Mouse (Mus musculus) forebrain, embryonic 11.5 days (tissue): ENCODE measurements at regions not wholly inside any gene's neighbourhood (a gene's known extent, or its start where the extent isn't known, plus 50 kb on each side); places are given as distances from the start of the nearest gene placed in this dataset.

Experiments
- ATAC-seq: fragments of 200-750 bp; cut with Nextera tagmentation; replicated peaks from 2 replicates; pipeline ENCODE4 v1.8.0; 2017; ENCODE audit warnings: moderate TSS enrichment; ENCODE audit not compliant: low FRiP score
- DNase-seq: peaks from one replicate; pipeline ENCODE4 v3.0.0-alpha.2; 2017; ENCODE audit warnings: low spot score
- H3K27ac ChIP-seq: fragments of 300-500 bp; sonication (generic); 2 replicates; pipeline ENCODE4 v1.5.1; 2014; ENCODE audit warnings: low read depth, low read length
- H3K27me3 ChIP-seq: fragments of 300-500 bp; sonication (generic); 2 replicates; pipeline ENCODE4 v1.6.1; 2014; ENCODE audit warnings: mild to moderate bottlenecking, low read length, mixed read lengths; ENCODE audit not compliant: control insufficient read depth, insufficient read depth
- H3K36me3 ChIP-seq: fragments of 300-500 bp; sonication (generic); 2 replicates; pipeline ENCODE4 v1.6.1; 2014; ENCODE audit warnings: mild to moderate bottlenecking, low read length, moderate library complexity, mixed read lengths; ENCODE audit not compliant: control insufficient read depth, insufficient read depth
- H3K4me1 ChIP-seq: fragments of 300-500 bp; sonication (generic); replicated peaks from 2 replicates; pipeline ENCODE4 v1.6.1; 2014; ENCODE audit warnings: low read length, mixed read lengths; ENCODE audit not compliant: control insufficient read depth, insufficient read depth
- H3K4me2 ChIP-seq: fragments of 300-500 bp; sonication (generic); 2 replicates; pipeline ENCODE4 v1.6.1; 2014; ENCODE audit warnings: low read depth, mild to moderate bottlenecking, low read length, moderate library complexity, mixed read lengths; ENCODE audit not compliant: severe bottlenecking
- H3K4me3 ChIP-seq: fragments of 300-500 bp; sonication (generic); 2 replicates; pipeline ENCODE4 v1.5.1; 2014; ENCODE audit warnings: low read depth, low read length
- H3K9ac ChIP-seq: fragments of 300-500 bp; sonication (generic); 2 replicates; pipeline ENCODE4 v1.6.1; 2014; ENCODE audit warnings: low read length
- H3K9me3 ChIP-seq: fragments of 300-500 bp; sonication (generic); 2 replicates; pipeline ENCODE4 v1.6.1; 2016; ENCODE audit warnings: low read length, mixed read lengths; ENCODE audit not compliant: control insufficient read depth
- WGBS: fragments of 180-500 bp; shearing (Covaris S2); extraction: QIAGEN DNeasy Blood & Tissue Kit; methylation state at CpG from one replicate; pipeline ENCODE4 v1.1.7; 2014; 5-methylcytosine and 5-hydroxymethylcytosine counted together

DNA sequence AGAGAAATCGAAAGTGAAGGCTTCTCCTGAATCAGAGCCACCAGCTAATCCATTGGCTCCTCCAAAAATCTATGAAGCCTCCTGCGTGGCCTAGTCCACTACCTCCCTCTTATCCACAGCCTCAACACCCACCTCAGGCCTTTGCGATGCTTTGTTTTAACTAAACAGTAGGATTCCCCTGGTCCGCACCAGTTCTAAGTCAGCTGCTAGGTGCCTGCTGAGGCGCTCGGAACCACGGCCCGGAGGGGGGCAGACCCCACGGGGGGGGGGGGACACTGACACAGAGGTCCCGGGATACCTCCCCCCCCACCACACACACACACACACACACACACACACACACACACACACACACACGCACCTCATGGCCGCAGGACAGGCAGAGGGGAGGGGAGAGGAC is 89.2 kb upstream of the Plcl2 start:
- Histone ChIP-seq H3K36me3 (no peaks in the 10 kb centered on the region), H3K27me3 (no peaks in the 10 kb centered on the region), H3K4me1 (no peaks in the 10 kb centered on the region), H3K4me2 (no peak overlapping the region), H3K27ac (no peak overlapping the region), H3K9me3 (no peaks in the 10 kb centered on the region; the same call in 1 of the 2 replicates), H3K4me3 (no peak overlapping the region), H3K9ac (no peak overlapping the region)
- DNase-seq (no peak), ATAC-seq (peak; percentile 82)
- WGBS = 71% methylated on average over 9 of the region's 12 CpGs

DNA sequence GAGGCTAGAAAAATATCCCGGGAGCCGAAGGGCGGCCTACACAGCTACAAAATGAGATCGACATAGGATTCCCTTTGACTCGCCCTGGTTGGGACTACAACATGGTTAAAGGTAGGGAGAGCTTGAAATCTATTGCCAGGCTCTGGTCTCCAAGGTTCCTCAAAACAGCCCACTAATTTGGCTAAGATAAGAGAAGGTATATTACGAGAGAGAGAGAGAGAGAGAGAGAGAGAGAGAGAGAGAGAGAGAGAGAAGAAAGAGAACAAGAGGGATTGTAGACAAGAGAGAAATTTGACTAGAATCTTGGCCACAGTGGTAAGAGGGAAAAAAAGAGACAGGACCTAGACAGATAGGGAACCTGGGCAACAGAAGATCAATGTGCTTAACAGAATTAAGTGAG is 88.5 kb upstream of the Plcl2 start:
- Histone ChIP-seq H3K9me3 (no peaks in the 10 kb centered on the region; the same call in 1 of the 2 replicates), H3K9ac (no peak overlapping the region), H3K4me3 (no peak overlapping the region), H3K4me1 (no peaks in the 10 kb centered on the region), H3K27me3 (no peaks in the 10 kb centered on the region), H3K4me2 (no peak overlapping the region), H3K27ac (no peak overlapping the region), H3K36me3 (no peaks in the 10 kb centered on the region)
- DNase-seq (no peak), ATAC-seq (no peak)
- WGBS = 91% methylated on average over 6 of the region's 6 CpGs

DNA sequence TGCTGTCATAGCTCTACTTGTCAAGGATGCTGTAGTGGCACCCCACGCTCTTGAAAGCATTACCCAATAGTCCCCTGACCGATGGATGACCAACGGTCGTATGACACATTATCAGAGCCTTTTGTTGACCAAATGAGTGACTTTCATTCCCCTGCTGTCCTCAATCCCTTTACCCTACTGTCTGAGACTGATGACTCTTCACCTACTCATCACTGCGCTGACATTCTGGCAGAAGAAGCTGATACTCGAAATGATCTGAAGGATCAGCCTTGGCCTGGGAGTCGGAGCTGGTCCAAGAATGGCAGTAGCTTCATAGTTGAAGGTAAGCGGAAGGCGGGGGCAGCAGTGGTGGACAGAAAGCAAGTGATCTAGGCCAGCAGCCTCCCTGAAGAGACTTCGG is 87.7 kb upstream of the Plcl2 start:
- Histone ChIP-seq H3K4me2 (no peak overlapping the region), H3K4me3 (no peak overlapping the region), H3K4me1 (no peaks in the 10 kb centered on the region), H3K36me3 (no peaks in the 10 kb centered on the region), H3K9ac (no peak overlapping the region), H3K27ac (no peak overlapping the region), H3K9me3 (no peaks in the 10 kb centered on the region; the same call in 1 of the 2 replicates), H3K27me3 (no peaks in the 10 kb centered on the region)
- ATAC-seq = no peak
- no peak for DNase-seq
- 93% methylated on average over 10 of the region's 10 CpGs for WGBS

DNA sequence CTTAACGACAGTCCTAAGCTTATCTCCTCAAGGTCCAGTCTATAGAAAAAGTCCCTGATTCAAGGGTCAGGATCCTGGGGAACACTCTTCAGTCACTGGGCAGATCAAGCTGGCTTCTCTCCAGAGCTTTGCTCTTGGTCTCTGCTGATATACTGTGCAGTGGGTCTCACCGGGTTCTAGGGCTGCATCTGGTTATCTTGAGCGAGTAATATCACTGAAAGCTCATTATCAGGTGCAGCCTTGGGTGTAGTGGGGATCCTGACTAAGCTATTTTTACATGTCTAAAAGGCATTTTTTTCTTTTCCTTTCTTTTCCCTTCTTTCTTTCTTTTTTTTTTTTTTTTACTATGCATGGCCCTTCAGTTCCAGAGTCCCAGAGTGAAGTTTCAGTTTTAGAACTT is 84.1 kb upstream of the Plcl2 start:
- no peaks in the 10 kb centered on the region for H3K27me3 ChIP-seq
- H3K36me3 ChIP-seq = no peaks in the 10 kb centered on the region
- H3K9ac ChIP-seq = no peak overlapping the region
- H3K27ac ChIP-seq = no peak overlapping the region
- peaks cover 6% of the 10 kb centered on the region; the same call in 1 of the 2 replicates for H3K4me1 ChIP-seq
- no peak for ATAC-seq
- no peak overlapping the region for H3K4me2 ChIP-seq
- no peak for DNase-seq
- H3K4me3 ChIP-seq = no peak overlapping the region
- WGBS = 91% methylated on average over 3 of the region's 3 CpGs
- H3K9me3 ChIP-seq = no peaks in the 10 kb centered on the region; the same call in 1 of the 2 replicates

DNA sequence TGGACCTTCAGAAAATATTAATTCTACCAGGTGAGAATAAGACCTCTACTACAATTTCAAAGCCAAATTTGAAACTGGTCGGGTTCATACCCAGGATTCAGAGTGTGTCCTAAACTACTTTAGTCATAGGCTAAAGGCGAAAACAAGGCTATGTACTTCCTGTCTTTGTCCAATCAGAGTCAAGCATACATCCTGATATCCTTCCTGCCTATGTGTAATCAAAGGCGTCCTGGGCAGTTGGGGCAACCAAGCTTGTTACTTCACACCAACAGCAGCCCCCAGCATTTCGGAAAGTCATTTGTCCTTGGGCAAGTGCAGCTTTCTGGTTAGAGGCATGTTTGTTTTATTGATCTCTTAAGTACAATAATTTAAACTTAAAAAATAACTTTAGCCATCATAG is 83.7 kb upstream of the Plcl2 start:
- Histone ChIP-seq H3K9ac (no peak overlapping the region), H3K9me3 (no peaks in the 10 kb centered on the region; the same call in 1 of the 2 replicates), H3K4me1 (peaks cover 6% of the 10 kb centered on the region; the same call in 1 of the 2 replicates), H3K27me3 (no peaks in the 10 kb centered on the region), H3K27ac (no peak overlapping the region), H3K4me2 (no peak overlapping the region), H3K36me3 (no peaks in the 10 kb centered on the region), H3K4me3 (no peak overlapping the region)
- DNase-seq (no peak), ATAC-seq (no peak)
- 90% methylated on average over 4 of the region's 4 CpGs for WGBS

DNA sequence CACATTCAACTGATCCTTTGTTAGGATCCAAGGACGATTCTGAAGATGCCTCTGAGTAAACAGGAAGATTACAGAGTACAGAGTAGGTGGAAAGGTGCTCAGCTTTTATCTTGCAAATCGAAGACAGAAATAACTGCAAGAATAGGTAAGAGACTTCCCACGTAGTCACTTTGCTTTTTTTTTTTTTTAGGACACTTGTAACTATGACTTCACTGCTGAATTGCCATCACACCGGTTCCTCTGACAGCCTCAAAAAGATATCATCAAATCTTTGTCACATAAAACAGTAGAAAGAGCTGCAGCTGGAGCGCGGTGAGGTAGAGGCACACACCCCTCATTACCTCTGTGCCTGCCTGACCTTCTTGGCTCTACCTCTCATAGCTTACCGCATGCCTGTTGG is 83.1 kb upstream of the Plcl2 start:
- H3K36me3 ChIP-seq = no peaks in the 10 kb centered on the region
- H3K4me1 ChIP-seq = peaks cover 6% of the 10 kb centered on the region; the same call in 1 of the 2 replicates
- H3K27me3 ChIP-seq = no peaks in the 10 kb centered on the region
- no peak overlapping the region for H3K4me3 ChIP-seq
- H3K27ac ChIP-seq = no peak overlapping the region
- no peaks in the 10 kb centered on the region; the same call in 1 of the 2 replicates for H3K9me3 ChIP-seq
- H3K4me2 ChIP-seq = no peak overlapping the region
- no peak for ATAC-seq
- 73% methylated on average over 7 of the region's 7 CpGs for WGBS
- no peak for DNase-seq
- no peak overlapping the region for H3K9ac ChIP-seq

DNA sequence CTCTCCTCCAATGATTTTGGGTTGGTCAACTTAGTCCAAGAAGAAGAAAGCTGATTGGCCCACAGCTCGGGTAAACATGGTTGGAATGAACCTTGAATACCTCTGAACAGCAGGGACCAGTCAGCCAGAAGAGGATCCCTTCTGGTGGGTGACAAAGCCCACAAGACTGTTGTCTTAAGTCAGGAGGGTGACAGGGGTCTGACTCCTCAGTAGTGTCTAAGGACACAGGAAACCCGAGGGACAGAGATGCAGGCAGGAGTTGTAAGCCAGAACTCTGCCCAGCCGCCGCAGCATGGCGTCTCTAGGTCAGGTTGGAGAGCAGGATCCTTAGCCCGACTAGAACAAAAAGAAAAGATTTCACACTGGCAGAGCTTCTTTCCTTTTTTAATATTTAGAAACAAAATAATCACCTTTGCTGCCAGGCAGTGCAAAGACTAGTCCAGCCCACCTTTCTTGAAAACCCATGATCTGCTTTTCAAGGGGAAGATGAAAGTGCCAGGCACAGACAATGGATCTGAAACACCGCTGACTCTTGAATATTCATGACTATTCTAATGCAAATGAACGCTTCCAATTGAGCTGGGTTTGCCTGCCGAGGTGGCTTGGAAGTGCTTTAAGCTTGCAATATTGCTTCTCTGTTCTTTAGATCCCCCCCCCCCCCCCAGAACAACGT is 81.7 kb upstream of the Plcl2 start:
- H3K4me1 ChIP-seq = peaks cover 6% of the 10 kb centered on the region; the same call in 1 of the 2 replicates
- 2% methylated on average over 10 of the region's 10 CpGs for WGBS
- H3K9me3 ChIP-seq = no peaks in the 10 kb centered on the region; the same call in 1 of the 2 replicates
- DNase-seq (peak; percentile 64), ATAC-seq (peak; percentile 86)
- H3K9ac ChIP-seq = 0 out of 2 replicates have a peak overlapping the region, but pooled peaks have one; percentile 17
- H3K27me3 ChIP-seq = no peaks in the 10 kb centered on the region
- no peaks in the 10 kb centered on the region for H3K36me3 ChIP-seq
- H3K27ac ChIP-seq = peak overlapping the region; percentile 74
- no peak overlapping the region for H3K4me3 ChIP-seq
- peak overlapping the region; percentile 38; the same call in 1 of the 2 replicates for H3K4me2 ChIP-seq

DNA sequence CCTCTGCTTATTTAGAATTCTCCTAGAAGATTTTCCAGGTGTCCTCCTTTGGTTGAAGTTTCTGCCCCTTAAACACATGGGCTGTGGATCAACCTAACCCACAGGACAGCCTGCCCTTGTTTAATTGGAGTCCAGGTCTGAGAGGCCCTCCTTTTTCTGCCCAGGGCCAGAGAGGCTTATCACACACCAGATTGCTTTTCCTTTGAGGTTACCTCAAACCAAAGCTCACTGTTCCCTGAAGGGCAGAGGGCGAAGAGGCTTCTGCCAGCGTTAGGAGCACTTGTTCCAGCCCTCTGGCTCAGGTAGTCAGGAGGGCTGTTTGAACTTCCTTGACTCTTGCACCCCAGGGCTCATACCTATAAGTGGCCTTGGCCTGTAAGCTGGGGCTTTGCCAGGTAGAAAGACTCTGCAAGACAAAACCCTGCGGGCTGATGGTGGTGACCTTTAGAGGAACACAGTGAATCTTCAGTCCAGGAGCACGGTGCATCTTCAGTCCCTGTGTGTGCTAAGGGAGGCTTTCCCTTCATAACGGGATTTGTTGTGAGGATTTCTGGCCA is 81.1 kb upstream of the Plcl2 start:
- DNase-seq (peak; percentile 60), ATAC-seq (peak; percentile 78)
- 35% methylated on average over 5 of the region's 5 CpGs for WGBS
- Histone ChIP-seq H3K36me3 (no peaks in the 10 kb centered on the region), H3K27ac (peak overlapping the region; percentile 74), H3K4me3 (no peak overlapping the region), H3K4me2 (no peak overlapping the region; the same call in 1 of the 2 replicates), H3K27me3 (no peaks in the 10 kb centered on the region), H3K9ac (no peak overlapping the region), H3K4me1 (peaks cover 6% of the 10 kb centered on the region; the same call in 1 of the 2 replicates), H3K9me3 (no peaks in the 10 kb centered on the region; the same call in 1 of the 2 replicates)
